Mouse (Mus musculus) liver, embryonic 12.5 days (tissue): ENCODE measurements around the gene Kcnab3. TPM values are rescaled to one million over a fixed set of nuclear protein-coding genes. Genes with fewer than 3 reads are reported as not detected.
A peak's percentile ranks its signal among the peaks of the same experiment; 100 is the strongest.
"Not testable (repeated sequence)": the region's sequence is repeated elsewhere in the genome, so short reads cannot be mapped to it uniquely, and the experiment has no call there.

Experiments
- ATAC-seq: fragments of 200-750 bp; cut with Nextera tagmentation; 2 replicates; pipeline ENCODE4 v1.8.0; 2017; ENCODE audit warnings: moderate number of reproducible peaks, mild to moderate bottlenecking, moderate library complexity
- H3K27ac ChIP-seq: fragments of 300-500 bp; sonication (generic); 2 replicates; pipeline ENCODE4 v1.5.1; 2016; ENCODE audit warnings: mild to moderate bottlenecking
- H3K27me3 ChIP-seq: fragments of 300-500 bp; sonication (generic); replicated peaks from 2 replicates; pipeline ENCODE4 v1.6.1; 2016; ENCODE audit warnings: mild to moderate bottlenecking, moderate library complexity
- H3K36me3 ChIP-seq: fragments of 300-500 bp; sonication (generic); 2 replicates; pipeline ENCODE4 v1.6.1; 2016; ENCODE audit warnings: mild to moderate bottlenecking, moderate library complexity
- H3K4me1 ChIP-seq: fragments of 300-500 bp; sonication (generic); 2 replicates; pipeline ENCODE4 v1.6.1; 2016
- H3K4me2 ChIP-seq: fragments of 300-500 bp; sonication (generic); 2 replicates; pipeline ENCODE4 v1.6.1; 2016; ENCODE audit warnings: mild to moderate bottlenecking, moderate library complexity
- H3K4me3 ChIP-seq: fragments of 300-500 bp; sonication (generic); 2 replicates; pipeline ENCODE4 v1.5.1; 2016; ENCODE audit warnings: mild to moderate bottlenecking, moderate library complexity
- H3K9ac ChIP-seq: fragments of 300-500 bp; sonication (generic); 2 replicates; pipeline ENCODE4 v1.6.1; 2016; ENCODE audit warnings: mild to moderate bottlenecking, moderate library complexity
- H3K9me3 ChIP-seq: fragments of 300-500 bp; sonication (generic); replicated peaks from 2 replicates; pipeline ENCODE4 v1.6.1; 2016; ENCODE audit warnings: mild to moderate bottlenecking, moderate library complexity
- WGBS: fragments of 180-500 bp; shearing (Covaris S2); methylation state at CpG from one replicate; pipeline ENCODE4 v1.1.7; 2016; ENCODE audit not compliant: insufficient replicate concordance; 5-methylcytosine and 5-hydroxymethylcytosine counted together
- polyA plus RNA-seq: library from polyadenylated mRNA; unstranded; fragments of >200 nt; fragmentation: Nextera tagmentation; extraction: Ambion mirVana; gene quantifications from 2 replicates; pipeline ENCODE4 v1.2.1, GENCODE M21; 2016

Gene Kcnab3
- 0.24 and 0.48 TPM in 2 replicates for polyA plus RNA-seq

DNA sequence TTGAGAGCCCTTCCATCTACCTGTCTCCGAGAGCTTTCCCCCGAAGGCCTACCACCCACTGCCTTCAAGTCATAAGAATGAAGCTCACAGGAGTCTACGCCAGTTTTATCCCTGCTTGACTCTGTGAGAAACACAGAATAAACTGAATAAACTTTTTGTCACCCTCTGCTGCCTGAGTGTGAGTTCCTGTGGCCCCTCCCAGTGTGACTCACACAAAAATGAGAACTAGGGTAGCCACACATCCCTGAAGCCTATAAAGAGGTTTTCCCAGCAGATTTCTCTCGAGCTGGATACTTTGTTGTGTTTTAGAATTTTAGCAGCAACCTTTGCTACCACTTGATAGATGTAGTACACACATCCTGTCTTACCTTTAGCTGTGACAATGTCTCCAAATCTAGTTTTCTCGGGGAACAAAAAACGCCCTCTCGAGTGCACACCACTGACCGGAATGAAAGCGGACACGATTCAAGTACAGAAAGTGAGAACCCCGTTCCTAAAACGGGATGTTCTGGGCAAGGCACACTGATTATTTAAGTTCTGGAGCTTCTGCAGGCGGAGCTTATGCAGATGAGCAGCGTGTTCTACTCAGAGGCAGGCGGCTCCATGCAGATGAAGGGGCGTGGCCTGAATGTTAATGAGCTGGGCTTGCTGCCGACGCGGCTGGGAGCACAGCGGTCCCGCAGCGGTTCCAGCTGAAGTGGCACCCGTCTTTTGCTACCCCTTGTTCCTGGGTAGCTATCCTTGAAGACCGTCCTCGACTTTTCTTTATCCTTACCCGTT is at the start of gene Kcnab3:
TSS of gene Kcnab3 (plus strand) at position 631 of the 780 bp plus-strand sequence.
- WGBS, result 9% methylated on average over 26 of the region's 26 CpGs
- ATAC-seq, result peak; percentile 71
- Histone ChIP-seq H3K27me3 (peaks cover 46% of the 10 kb centered on the region), H3K4me2 (peak within 1 kb of the TSS; percentile 88), H3K36me3 (0 out of 2 replicates have a peak, but pooled peaks cover 3% of the 10 kb centered on the region), H3K4me3 (peak within 1 kb of the TSS; percentile 57), H3K27ac (peak within 1 kb of the TSS; percentile 45), H3K9me3 (no peaks in the 10 kb centered on the region), H3K9ac (peak within 1 kb of the TSS; percentile 65), H3K4me1 (peaks cover 56% of the 10 kb centered on the region)

DNA sequence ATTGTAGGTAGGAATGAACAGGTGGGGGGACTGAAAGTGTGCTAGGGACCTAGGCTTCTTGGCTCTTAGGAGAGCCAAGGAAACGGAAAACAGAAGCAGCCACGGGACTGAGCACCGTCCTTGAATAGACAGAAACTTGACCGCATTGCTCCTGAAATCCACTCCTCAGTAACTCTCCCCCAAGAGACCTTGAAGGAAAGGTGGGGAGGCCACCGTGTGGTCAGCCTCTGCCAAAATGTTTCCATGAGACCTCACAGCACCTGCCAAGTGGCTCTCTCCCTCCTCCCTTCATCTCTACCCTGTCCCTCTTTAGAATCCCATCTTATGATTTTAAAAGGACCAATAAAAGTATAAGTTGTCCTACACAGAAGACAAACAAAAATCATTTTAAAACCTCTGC is 48.8 kb upstream of the Kcnab3 start:
- Histone ChIP-seq H3K4me3 (no peak overlapping the region), H3K36me3 (no peaks in the 10 kb centered on the region), H3K9ac (no peak overlapping the region), H3K4me1 (no peaks in the 10 kb centered on the region), H3K9me3 (no peaks in the 10 kb centered on the region), H3K27me3 (peaks cover 12% of the 10 kb centered on the region), H3K27ac (no peak overlapping the region), H3K4me2 (no peak overlapping the region)
- ATAC-seq, result no peak
- 54% methylated on average over 5 of the region's 5 CpGs for WGBS

DNA sequence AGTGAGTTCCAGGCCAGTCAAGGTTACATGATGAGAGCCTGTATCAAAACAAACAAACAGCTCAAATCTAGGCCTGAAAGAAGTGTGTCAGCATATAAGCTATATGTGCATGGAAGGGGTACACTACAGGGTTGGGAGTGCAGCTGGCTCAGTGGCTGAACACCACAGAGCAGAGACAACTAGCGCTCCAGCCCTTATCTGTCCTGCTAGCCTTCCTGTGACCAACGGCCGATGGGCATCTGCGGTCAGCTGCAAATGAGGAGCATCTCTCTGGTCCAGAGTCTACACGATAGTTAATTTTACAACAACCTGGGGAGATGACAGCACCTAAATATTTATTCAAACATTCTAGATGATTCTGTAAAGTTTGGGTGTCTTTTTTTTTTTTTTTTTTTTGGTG is 34.9 kb upstream of the Kcnab3 start:
- Histone ChIP-seq H3K4me1 (0 out of 2 replicates have a peak, but pooled peaks cover 6% of the 10 kb centered on the region), H3K4me2 (no peak overlapping the region), H3K9me3 (no peaks in the 10 kb centered on the region), H3K9ac (no peak overlapping the region), H3K4me3 (no peak overlapping the region), H3K27me3 (no peaks in the 10 kb centered on the region), H3K27ac (no peak overlapping the region), H3K36me3 (no peaks in the 10 kb centered on the region)
- 35% methylated on average over 5 of the region's 5 CpGs for WGBS
- ATAC-seq, result no peak

DNA sequence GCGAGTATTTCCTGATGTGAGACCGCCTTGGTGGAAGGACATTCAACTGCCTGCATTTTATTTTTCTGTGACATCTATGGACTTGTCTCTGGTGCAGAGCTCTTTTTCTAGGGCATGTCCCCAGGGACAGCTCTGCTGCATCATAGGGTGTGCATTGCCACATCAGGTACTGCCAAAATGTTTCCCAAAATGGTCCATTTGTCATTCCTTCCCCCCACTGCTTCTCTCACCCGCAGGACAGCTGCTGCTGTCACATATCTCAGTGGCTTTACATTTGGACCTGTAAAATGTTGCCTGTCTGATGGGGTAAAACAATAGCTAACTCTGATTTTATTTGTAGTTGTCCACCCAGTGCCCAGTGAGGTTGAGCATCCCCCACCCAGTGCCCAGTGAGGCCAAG is 30.8 kb upstream of the Kcnab3 start:
- H3K9me3 ChIP-seq, result no peaks in the 10 kb centered on the region
- H3K27me3 ChIP-seq, result no peaks in the 10 kb centered on the region
- no peak overlapping the region for H3K27ac ChIP-seq
- ATAC-seq, result no peak
- H3K9ac ChIP-seq, result no peak overlapping the region
- no peak overlapping the region for H3K4me3 ChIP-seq
- 63% methylated on average over 3 of the region's 3 CpGs for WGBS
- no peak overlapping the region for H3K4me2 ChIP-seq
- H3K4me1 ChIP-seq, result 0 out of 2 replicates have a peak, but pooled peaks cover 6% of the 10 kb centered on the region
- H3K36me3 ChIP-seq, result peaks cover 27% of the 10 kb centered on the region

DNA sequence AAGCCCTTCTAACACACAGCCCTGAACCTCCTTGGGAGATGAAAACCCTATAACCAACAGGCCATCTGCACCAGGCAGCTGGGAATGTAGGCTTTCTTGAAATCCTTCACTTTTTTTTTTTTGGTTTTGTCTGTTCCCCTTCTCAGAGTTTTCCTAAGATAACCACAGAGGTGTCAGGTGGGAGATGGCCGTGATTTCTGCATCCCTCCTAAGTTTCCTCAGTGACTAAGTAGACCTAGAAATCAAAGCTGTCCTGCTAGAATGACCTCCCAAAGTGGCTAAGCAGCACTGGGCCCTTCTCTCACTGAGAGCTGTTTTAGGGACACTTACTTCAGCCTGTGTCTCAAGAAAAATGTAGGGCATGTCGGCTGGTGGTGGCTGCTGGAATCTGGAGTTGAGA is 28.3 kb upstream of the Kcnab3 start:
- no peak for ATAC-seq
- Histone ChIP-seq H3K36me3 (peaks cover 46% of the 10 kb centered on the region), H3K4me3 (no peak overlapping the region), H3K27me3 (no peaks in the 10 kb centered on the region), H3K9me3 (no peaks in the 10 kb centered on the region), H3K9ac (no peak overlapping the region), H3K4me1 (0 out of 2 replicates have a peak, but pooled peaks cover 6% of the 10 kb centered on the region), H3K27ac (no peak overlapping the region), H3K4me2 (no peak overlapping the region)
- WGBS, result 79% methylated on average over 2 of the region's 2 CpGs

DNA sequence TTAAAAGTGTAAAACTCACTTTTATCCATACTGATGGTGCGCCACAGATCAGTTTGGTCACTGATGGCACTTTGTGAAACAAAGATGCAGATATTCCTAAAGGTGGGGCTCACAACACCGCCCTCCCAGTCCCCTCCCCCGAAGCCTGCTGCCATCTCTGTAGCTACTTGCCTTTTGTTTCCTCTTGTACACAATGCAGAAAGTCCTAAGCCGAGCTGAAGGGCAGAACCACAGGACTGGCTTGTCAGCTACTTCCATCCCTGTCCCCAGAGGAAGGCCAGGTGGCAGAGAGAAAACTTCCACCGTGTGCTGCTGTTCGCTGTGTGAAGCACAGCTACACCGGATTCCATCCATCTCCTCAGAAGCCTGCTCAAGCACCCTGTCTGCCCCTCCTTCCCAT is 27.8 kb upstream of the Kcnab3 start:
- Histone ChIP-seq H3K27ac (no peak overlapping the region), H3K4me1 (0 out of 2 replicates have a peak, but pooled peaks cover 6% of the 10 kb centered on the region), H3K4me2 (no peak overlapping the region), H3K9me3 (no peaks in the 10 kb centered on the region), H3K9ac (no peak overlapping the region), H3K4me3 (no peak overlapping the region), H3K36me3 (peaks cover 51% of the 10 kb centered on the region), H3K27me3 (no peaks in the 10 kb centered on the region)
- ATAC-seq, result no peak
- WGBS, result 69% methylated on average over 7 of the region's 7 CpGs

DNA sequence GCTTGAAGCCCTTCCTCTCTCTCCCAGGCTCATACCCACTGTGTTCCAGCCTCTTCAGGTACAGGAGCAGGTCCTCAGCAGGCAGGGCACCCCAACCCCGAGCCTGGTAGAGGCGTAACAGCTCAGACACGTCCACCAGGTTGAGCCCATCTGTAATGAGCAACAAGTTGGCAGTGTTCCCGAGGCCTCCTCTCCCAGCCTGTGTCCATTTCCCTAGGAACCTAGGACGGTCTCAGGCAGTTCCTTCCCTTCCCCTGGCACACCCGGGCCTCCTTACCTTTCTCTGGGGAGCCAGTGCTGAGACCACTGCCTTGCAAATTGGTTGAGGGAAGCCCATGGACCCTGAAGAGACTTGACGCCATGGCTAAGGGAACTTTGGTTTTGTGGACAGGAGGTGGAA is 23.2 kb upstream of the Kcnab3 start:
- Histone ChIP-seq H3K4me1 (peaks cover 7% of the 10 kb centered on the region; the same call in 1 of the 2 replicates), H3K9me3 (no peaks in the 10 kb centered on the region), H3K27me3 (no peaks in the 10 kb centered on the region), H3K4me2 (no peak overlapping the region), H3K9ac (peak overlapping the region; percentile 12; the same call in 1 of the 2 replicates), H3K27ac (no peak overlapping the region), H3K36me3 (peaks cover 89% of the 10 kb centered on the region), H3K4me3 (no peak overlapping the region)
- WGBS, result 69% methylated on average over 7 of the region's 7 CpGs
- ATAC-seq, result no peak

DNA sequence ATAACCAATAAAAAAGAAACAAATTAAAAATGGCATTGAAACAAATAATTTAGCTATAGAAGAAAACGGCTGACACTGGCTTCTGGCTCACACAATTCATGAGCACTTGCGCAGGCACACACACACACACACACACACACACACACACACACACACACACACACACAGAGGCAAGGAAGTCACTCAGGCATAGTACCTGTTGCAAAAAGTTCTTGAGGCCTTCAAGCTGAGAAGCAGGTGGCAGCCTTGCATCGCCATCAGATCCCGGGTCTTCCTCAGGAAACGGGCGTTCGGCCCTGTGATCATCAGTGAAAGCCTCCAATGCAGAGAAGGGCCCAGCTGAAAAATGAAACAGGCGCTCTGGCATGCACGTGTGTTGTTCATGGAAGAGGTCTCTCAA is 20.8 kb upstream of the Kcnab3 start:
- Histone ChIP-seq H3K27me3 (no peaks in the 10 kb centered on the region), H3K27ac (no peak overlapping the region), H3K4me2 (no peak overlapping the region), H3K36me3 (peaks cover 93% of the 10 kb centered on the region), H3K4me1 (peaks cover 7% of the 10 kb centered on the region; the same call in 1 of the 2 replicates), H3K9ac (no peak overlapping the region), H3K9me3 (no peaks in the 10 kb centered on the region), H3K4me3 (no peak overlapping the region)
- 80% methylated on average over 9 of the region's 9 CpGs for WGBS
- no peak for ATAC-seq

DNA sequence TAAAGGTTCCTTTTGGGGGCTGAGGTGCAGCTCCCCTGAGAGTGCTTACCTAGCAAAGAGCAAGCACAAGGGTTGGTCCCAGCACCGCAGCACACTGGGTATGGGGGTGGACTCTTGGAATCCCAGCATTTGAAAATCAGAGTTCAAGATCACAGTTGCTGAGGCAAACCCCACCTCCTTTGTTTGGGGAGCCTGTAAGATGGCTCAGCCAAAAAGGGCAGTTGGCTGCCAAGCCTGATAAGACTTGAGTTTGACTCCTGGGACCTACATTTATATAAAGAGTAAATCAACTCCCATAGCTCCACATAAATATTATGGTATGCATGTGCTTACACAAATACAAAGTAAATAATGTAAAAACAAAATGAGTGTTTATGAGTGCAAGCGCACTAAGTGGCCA is 20.0 kb upstream of the Kcnab3 start:
- no peak for ATAC-seq
- no peak overlapping the region for H3K4me3 ChIP-seq
- no peak overlapping the region for H3K27ac ChIP-seq
- peaks cover 7% of the 10 kb centered on the region; the same call in 1 of the 2 replicates for H3K4me1 ChIP-seq
- no peaks in the 10 kb centered on the region for H3K9me3 ChIP-seq
- H3K9ac ChIP-seq, result no peak overlapping the region
- H3K36me3 ChIP-seq, result peaks cover 94% of the 10 kb centered on the region
- no peaks in the 10 kb centered on the region for H3K27me3 ChIP-seq
- H3K4me2 ChIP-seq, result no peak overlapping the region
- WGBS, result 71% methylated on average over 2 of the region's 2 CpGs

DNA sequence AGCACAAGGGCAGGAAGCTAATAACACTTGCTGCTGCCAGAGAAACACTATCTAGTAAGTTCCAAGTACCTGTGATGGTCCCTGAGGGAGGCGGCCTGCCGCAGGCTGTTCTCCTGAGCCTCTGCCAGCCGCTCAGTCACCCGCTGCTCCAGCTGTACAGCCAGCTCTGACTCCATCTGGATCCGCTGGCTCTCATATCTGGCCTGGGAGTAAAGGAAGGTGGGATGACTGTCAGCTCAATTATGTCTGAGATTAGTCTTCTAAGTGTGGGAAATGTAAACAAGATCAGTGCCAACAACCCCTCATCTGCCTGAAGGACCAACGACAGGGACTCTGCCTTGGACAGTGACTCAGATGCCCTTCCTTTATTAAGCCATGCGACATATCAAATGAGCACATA is 14.8 kb upstream of the Kcnab3 start:
- no peaks in the 10 kb centered on the region for H3K27me3 ChIP-seq
- no peak overlapping the region for H3K4me2 ChIP-seq
- ATAC-seq, result no peak
- H3K27ac ChIP-seq, result no peak overlapping the region
- H3K4me1 ChIP-seq, result peaks cover 6% of the 10 kb centered on the region; the same call in 1 of the 2 replicates
- peaks cover 80% of the 10 kb centered on the region for H3K36me3 ChIP-seq
- no peaks in the 10 kb centered on the region for H3K9me3 ChIP-seq
- no peak overlapping the region for H3K4me3 ChIP-seq
- WGBS, result 78% methylated on average over 7 of the region's 7 CpGs
- no peak overlapping the region for H3K9ac ChIP-seq

DNA sequence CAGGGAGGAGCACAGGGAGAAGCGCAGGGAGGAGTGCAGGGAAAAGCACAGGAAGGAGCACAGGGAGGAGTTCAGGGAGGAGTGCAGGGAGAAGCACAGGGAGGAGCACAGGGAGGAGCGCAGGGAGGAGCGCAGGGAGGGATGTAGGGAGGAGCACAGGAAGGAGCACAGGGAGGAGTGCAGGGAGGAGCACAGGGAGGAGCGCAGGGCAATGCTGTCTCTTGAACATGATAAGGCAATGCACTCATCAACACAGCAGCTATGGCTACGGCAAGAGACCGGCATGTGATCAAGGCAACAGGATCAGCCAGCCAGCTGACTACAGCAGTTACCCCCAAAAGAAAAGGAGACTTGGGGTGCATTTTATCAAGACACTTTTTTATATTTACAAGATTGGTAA is 9.7 kb upstream of the Kcnab3 start:
- 0 out of 2 replicates have a peak, but pooled peaks cover 5% of the 10 kb centered on the region for H3K4me1 ChIP-seq
- no peak for ATAC-seq
- peaks cover 63% of the 10 kb centered on the region for H3K36me3 ChIP-seq
- H3K4me3 ChIP-seq, result no peak overlapping the region
- 91% methylated on average over 6 of the region's 6 CpGs for WGBS
- no peaks in the 10 kb centered on the region for H3K9me3 ChIP-seq
- no peak overlapping the region for H3K9ac ChIP-seq
- no peak overlapping the region for H3K27ac ChIP-seq
- H3K27me3 ChIP-seq, result no peaks in the 10 kb centered on the region
- H3K4me2 ChIP-seq, result no peak overlapping the region

DNA sequence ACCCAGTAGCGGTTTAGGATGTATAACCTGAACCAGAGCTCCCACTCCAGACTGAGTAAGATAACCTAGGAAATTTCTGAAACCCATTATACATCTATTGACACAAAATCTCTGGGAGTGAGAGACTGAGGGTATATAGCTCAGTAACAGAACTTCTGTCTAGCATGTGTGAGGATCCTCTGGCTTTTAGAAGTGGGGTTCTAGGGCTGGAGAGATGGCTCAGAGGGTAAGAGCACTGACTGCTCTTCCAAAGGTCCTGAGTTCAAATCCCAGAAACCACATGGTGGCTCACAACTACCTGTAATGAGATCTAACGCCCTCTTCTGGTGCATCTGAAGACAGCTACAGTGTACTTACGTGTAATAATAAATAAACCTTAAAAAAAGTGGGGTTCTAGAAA is 8.1 kb upstream of the Kcnab3 start:
- not testable (repeated sequence) for H3K9me3 ChIP-seq, H3K4me3 ChIP-seq, ATAC-seq, H3K9ac ChIP-seq, H3K27me3 ChIP-seq, H3K4me2 ChIP-seq, H3K27ac ChIP-seq
- Histone ChIP-seq H3K36me3 (peaks cover 57% of the 10 kb centered on the region), H3K4me1 (peaks cover 19% of the 10 kb centered on the region)
- 66% methylated on average over 3 of the region's 3 CpGs for WGBS
